Mouse (Mus musculus) lung, adult 2 months (tissue): ENCODE measurements around the gene Washc2. TPM values are rescaled to one million over a fixed set of nuclear protein-coding genes. Genes with fewer than 3 reads are reported as not detected.
"Not testable (repeated sequence)": the region's sequence is repeated elsewhere in the genome, so short reads cannot be mapped to it uniquely, and the experiment has no call there.

ENCODE experiments used
- DNase-seq: peaks from one replicate; pipeline ENCODE4 v3.0.0; 2022
- H3K4me1 ChIP-seq: fragments of 200-500 bp; 2 replicates; pipeline ENCODE4 v1.6.1; 2011; ENCODE audit warnings: low read length; ENCODE audit not compliant: control insufficient read depth, insufficient read depth
- H3K4me3 ChIP-seq: fragments of 200-500 bp; replicated peaks from 2 replicates; pipeline ENCODE3; 2011; ENCODE audit warnings: low read depth, mild to moderate bottlenecking, control low read depth, low read length; ENCODE audit errors: extremely low read depth
- CTCF ChIP-seq: fragments of 200-500 bp; IDR thresholded peaks from 2 replicates; pipeline ENCODE4 v1.5.1; 2011; ENCODE audit warnings: mild to moderate bottlenecking, low read length, control low read depth; ENCODE audit not compliant: insufficient read depth
- POLR2A ChIP-seq: fragments of 200-500 bp; IDR thresholded peaks from 2 replicates; pipeline ENCODE4 v1.6.1; 2011; ENCODE audit warnings: low read depth, mild to moderate bottlenecking, control low read depth, low read length, borderline replicate concordance; ENCODE audit errors: extremely low read depth
- WGBS: fragments of 180-500 bp; shearing (Covaris S2); methylation state at CpG from one replicate; pipeline ENCODE4 v1.1.7; 2018; 5-methylcytosine and 5-hydroxymethylcytosine counted together
- polyA plus RNA-seq: library from polyadenylated mRNA; depleted of rRNA; stranded (reverse); fragments of >200 nt; gene quantifications from 2 replicates; pipeline ENCODE4 v1.2.3, GENCODE M21; 2012; rRNA removed

Gene Washc2
- 51.9 and 53.0 TPM in 2 replicates for polyA plus RNA-seq

DNA sequence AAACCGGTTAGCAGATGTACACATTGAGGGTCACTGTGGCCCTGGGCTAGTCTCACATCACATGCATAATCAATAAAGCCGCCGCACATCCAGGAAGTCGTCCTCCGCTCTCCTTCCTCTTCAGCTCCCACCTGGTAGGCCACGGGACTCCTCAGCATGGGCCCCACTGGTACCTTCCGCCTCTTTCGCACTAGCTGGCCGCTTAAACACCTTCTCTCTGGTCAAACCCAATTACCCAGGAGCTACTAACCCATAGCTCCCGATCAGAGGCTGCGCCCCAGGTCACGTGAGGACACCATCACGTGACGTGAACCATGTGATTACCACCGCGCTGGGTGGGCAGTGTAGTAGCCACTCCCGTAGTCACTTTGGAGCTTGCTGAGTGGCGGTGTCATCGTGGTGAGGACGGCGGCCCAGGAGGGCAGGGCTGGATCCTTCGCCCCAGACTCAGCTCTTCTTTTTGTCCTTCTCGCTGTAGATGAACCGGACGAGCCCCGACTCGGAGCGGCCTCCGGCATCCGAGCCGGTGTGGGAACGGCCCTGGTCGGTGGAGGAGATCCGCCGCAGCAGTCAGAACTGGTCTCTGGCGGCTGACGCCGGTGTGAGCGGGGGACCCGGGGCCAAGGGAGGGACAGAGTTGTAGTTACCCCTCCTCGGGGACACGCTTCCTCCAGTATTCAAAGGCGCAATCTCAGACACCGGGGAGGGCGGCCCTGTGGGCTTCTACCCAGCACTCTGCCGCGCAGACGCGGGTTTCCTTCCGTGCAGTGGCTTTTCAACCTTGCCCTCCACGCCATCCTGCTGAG, at the start of gene Washc2:
Washc2 (plus strand) TSS at position 310 of the 806 bp plus-strand sequence.
- Histone ChIP-seq H3K4me3 (peak within 1 kb of the TSS; percentile 99), H3K4me1 (peaks cover 5% of the 10 kb centered on the region)
- DNase-seq, result peak; percentile 94
- under 1% methylated on average over 51 of the region's 51 CpGs for WGBS
- TF ChIP-seq POLR2A (peak; percentile 93; the same call in 1 of the 2 replicates), CTCF (no peak)

DNA sequence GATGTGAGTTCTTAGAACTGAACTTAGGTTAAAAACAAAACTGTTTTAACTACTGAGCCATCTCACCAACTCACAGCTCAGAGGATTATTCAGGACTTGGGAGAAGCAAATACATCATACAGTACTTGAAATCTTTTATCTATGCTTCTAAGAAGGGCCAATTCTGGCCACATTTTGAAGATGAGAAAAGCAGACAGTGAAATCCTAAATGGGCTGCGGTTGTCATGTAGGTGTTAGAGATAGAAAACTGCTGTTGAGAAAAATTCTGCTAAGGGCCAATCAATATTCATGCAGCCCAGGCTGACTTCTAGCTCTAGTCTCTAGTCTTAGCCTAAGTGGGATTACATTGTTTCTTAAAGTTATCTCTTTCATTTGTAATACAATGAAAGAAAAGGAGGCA, 41.5 kb upstream of the Washc2 start:
- WGBS, result 69% methylated on average over 1 of the region's 1 CpGs
- DNase-seq, result no peak
- Histone ChIP-seq H3K4me3 (no peak overlapping the region), H3K4me1 (no peaks in the 10 kb centered on the region; the same call in 1 of the 2 replicates)
- TF ChIP-seq POLR2A (no peak), CTCF (no peak)

DNA sequence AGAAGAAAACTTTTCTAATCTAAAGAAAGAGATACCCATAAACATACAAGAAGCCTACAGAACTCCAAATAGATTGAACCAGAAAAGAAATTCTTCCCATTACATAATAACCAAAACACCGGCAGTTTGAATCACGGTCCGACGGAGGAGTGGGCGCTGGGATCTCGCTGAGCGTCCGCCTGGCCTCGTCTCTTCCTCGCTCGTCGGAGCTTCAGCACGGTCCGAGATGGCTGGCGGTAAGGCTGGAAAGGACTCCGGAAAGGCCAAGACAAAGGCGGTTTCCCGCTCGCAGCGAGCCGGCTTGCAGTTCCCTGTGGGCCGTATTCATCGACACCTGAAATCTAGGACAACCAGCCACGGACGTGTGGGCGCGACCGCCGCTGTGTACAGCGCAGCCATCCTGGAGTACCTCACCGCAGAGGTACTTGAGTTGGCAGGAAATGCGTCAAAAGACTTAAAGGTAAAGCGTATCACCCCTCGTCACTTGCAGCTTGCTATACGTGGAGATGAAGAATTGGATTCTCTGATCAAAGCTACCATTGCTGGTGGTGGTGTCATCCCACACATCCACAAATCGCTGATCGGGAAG, 34.2 kb upstream of the Washc2 start:
- H3K4me3 ChIP-seq, DNase-seq, H3K4me1 ChIP-seq: not testable (repeated sequence)
- WGBS, result 83% methylated on average over 37 of the region's 37 CpGs

DNA sequence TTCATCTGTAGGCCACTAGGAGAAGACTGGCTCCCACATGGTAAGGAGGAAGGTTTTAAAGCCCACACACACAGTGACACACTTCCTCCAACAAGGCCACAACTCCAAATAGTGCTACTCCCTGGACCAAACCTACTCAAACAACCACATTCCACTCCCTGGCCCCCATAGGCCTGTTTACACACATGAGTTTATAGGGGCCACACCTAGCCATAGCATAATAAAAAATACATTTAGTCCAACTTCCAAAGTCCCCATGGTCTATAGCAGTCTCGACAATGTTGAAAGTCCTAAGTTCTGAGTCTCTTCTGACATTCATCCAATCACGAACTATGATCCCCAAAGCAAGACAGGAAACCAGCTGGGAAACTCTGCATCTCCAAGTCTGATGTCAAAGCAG, 29.5 kb upstream of the Washc2 start:
- 84% methylated on average over 2 of the region's 2 CpGs for WGBS
- Histone ChIP-seq H3K4me3 (no peak overlapping the region), H3K4me1 (no peaks in the 10 kb centered on the region)
- no peak for TF ChIP-seq CTCF
- no peak for DNase-seq

DNA sequence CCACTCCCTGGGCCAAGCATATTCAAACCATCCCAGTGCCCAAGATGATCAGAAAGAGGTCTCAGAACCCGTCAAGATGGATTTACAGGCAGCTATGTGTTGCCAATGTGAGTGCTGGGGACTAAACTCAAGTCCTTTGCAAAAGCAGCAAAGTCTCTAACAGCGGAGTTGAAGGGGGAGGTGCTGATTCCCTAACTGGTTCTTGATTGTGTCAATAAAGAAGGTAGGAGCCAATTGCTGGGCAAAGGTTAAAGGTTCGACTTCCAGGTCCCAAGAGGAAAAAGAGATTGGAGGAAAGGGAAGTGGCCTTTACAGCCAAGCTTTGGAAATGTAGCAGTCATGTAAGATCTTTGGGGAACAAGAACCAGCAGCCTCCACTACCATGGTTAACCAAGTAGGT, 27.1 kb upstream of the Washc2 start:
- Histone ChIP-seq H3K4me1 (no peaks in the 10 kb centered on the region), H3K4me3 (no peak overlapping the region)
- TF ChIP-seq POLR2A (no peak), CTCF (no peak)
- DNase-seq, result no peak
- WGBS, result 62% methylated on average over 3 of the region's 3 CpGs

DNA sequence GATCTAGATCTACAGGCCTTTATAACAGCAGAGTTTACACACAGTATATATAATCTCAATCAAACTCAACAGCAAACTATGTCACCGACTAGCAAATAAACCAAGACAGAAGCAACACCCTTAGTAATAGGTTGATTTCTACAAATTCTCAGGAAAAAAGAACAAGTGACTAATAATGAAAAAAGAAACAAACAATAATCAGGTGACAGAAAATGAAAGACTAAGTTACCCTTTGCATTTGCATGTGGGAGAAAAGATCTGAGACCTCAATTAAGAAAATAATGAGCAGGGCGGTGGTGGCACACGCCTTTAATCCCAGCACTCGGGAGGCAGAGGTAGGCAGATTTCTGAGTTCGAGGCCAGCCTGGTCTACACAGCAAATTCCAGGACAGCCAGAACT, 24.3 kb upstream of the Washc2 start:
- peaks cover 2% of the 10 kb centered on the region; the same call in 1 of the 2 replicates for H3K4me1 ChIP-seq
- TF ChIP-seq POLR2A, result no peak
- TF ChIP-seq CTCF, result no peak
- 91% methylated on average over 5 of the region's 5 CpGs for WGBS
- no peak for DNase-seq
- H3K4me3 ChIP-seq, result no peak overlapping the region

DNA sequence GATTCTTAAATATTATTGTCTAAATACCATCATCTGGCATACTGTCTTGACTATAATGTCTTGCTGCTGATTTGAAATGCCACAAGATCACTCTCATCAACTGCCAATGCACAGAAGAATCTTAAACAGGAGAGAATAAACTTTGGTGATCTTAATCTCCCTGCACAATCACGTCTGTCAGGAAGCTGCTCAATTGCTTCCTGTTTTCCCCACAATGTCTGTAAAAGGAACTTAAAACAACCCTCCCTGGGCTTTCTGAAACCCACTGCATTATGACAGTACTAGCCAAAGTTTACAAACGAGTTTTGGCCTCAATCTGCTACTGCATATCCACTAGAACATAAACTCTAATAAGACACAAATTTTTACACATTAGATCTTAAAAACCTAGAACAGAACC, 21.4 kb upstream of the Washc2 start:
- DNase-seq, result no peak
- Histone ChIP-seq H3K4me1 (peaks cover 5% of the 10 kb centered on the region), H3K4me3 (no peak overlapping the region)
- no peak for TF ChIP-seq CTCF
- no peak for TF ChIP-seq POLR2A
- 27% methylated on average over 2 of the region's 2 CpGs for WGBS

DNA sequence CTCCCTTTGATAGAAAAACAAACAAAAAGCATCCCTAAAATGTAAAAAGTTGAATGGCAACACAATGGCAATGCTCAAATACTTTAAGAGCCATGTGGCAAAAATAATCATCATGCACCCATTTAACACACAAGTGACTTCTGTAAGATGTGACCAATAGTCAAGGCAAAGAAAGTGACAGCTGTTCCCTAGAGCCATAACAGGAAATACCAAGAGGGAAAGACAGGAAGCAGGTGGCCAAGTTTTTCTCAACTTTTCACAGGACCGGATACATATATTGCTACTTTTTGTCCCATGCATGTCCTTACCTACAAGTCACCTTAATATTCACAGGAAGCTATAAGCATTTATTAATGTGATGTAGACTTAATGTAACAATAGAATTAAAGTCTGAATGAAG, 18.4 kb upstream of the Washc2 start:
- Histone ChIP-seq H3K4me3 (no peak overlapping the region), H3K4me1 (peaks cover 5% of the 10 kb centered on the region)
- DNase-seq, result no peak
- TF ChIP-seq POLR2A, result no peak
- TF ChIP-seq CTCF, result no peak
- WGBS, result 26% methylated on average over 1 of the region's 1 CpGs

DNA sequence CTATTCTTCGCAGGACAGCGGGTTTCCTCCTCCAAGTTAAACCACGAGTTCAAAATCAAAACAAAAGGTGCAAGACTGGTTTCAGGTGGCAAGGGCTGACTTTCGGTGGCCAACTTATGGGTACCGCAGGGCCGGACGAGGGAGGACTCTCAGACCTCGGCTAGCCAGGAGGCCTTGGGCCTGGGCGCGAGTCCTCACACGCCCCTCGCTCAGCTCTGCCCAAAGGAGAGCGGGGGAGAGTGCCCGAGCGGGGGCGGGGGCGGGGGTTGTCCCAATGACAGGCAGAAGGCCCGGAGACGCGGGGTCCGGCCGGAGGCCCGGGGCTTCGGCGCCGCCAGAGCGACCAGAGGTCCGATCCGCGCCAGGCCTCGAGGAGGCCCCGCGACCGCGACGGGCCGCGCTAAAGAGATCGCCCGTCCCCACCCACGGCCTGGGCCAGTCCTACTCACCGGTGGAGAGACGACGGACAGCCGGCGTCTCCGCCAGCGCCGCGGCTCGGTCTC, 15.0 kb upstream of the Washc2 start:
- H3K4me1 ChIP-seq, result peaks cover 2% of the 10 kb centered on the region
- H3K4me3 ChIP-seq, result peak overlapping the region; percentile 87
- under 1% methylated on average over 49 of the region's 51 CpGs for WGBS
- DNase-seq, result no peak
- no peak for TF ChIP-seq POLR2A
- TF ChIP-seq CTCF, result no peak

DNA sequence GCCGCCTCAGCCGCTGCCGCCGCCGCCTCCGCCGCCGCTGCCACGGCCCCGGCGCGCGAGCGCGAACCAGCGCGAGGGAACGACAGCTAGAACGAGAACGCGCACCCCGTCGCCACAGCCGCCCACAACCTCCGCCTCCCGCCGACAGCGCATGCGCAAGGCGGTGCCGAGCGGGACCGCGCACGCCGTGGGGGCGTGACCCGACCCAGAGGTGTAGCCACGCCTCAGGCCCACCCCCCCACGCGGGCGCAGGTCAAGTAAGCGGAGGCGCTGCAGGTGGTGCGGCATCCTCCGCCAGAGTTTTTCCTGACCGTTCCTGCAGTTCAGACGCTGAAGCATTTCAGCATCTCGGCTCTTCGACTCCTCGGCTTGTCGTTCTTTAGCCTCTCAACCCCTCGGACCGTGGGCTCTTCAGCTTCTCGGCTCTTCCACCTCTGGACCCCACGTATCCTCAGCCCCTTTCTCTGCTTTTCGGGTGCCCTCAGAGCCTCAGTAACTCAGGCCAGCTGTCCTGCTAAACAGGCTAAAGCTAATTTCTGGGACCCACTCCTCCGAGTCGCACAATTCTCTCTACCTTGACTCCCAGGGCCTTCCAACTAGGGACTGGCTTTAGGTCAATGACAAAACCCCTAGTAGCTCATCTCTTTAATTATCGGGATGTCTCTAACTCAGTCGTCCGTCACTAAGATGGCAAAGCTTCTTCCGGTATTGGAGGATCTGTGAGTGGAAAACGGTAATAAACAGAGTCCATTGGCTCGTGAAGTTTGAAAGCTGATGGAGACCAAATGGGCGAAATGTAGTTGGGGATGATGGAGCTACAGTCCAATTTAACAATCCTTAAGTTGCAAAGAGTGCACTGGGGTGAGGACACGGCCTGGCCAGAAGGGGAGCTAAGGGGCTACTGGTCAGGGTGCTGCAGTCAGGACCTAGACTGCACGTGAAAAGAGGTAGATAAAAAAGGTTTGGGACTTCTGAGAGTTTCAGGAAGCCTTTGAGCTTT, 14.1 kb upstream of the Washc2 start, which contains the start of gene Tmcc1:
Tmcc1 (minus strand) TSS at position 93 of the 1,000 bp plus-strand sequence.
- 3% methylated on average over 64 of the region's 68 CpGs for WGBS
- Histone ChIP-seq H3K4me1 (peaks cover 2% of the 10 kb centered on the region), H3K4me3 (peak within 1 kb of the TSS; percentile 87)
- peak; percentile 99 for DNase-seq
- TF ChIP-seq POLR2A (peak; percentile 60; the same call in 1 of the 2 replicates), CTCF (no peak)
